Mouse (Mus musculus) heart, embryonic 14.5 days (tissue): ENCODE data around the gene Cacna1c. TPM values are rescaled to one million over a fixed set of nuclear protein-coding genes. Genes with fewer than 3 reads are reported as not detected.
A peak's percentile ranks its signal among the peaks of the same experiment; 100 is the strongest.

Experiments
- ATAC-seq: fragments of 200-750 bp; cut with Nextera tagmentation; 2 replicates; pipeline ENCODE4 v1.8.0; 2017; ENCODE audit warnings: low read depth, moderate TSS enrichment; ENCODE audit not compliant: insufficient number of reproducible peaks, insufficient read depth, low FRiP score
- H3K27ac ChIP-seq, 2 experiments: fragments of 200-500 bp in 1 of 2; fragments of 300-500 bp in 1 of 2; sonication (generic) in 1 of 2; replicated peaks in 1 of 2; 2 replicates each; pipeline ENCODE4 v1.5.1; 2012 to 2014; ENCODE audit warnings: low read depth in 2 of 2, low read length in 2 of 2, control low read depth in 1 of 2, mild to moderate bottlenecking in 1 of 2, mixed read lengths in 1 of 2; ENCODE audit not compliant: control insufficient read depth in 1 of 2, insufficient read depth in 1 of 2
- H3K27me3 ChIP-seq: fragments of 300-500 bp; sonication (generic); 2 replicates; pipeline ENCODE4 v1.6.1; 2014; ENCODE audit warnings: mild to moderate bottlenecking, low read length, control low read depth; ENCODE audit not compliant: control insufficient read depth, insufficient read depth
- H3K36me3 ChIP-seq: fragments of 300-500 bp; sonication (generic); 2 replicates; pipeline ENCODE4 v1.6.1; 2014; ENCODE audit warnings: mild to moderate bottlenecking, control low read depth, low read length, mixed read lengths; ENCODE audit not compliant: control insufficient read depth, insufficient read depth
- H3K4me1 ChIP-seq, 2 experiments: fragments of 200-500 bp in 1 of 2; fragments of 300-500 bp in 1 of 2; sonication (generic) in 1 of 2; 2 replicates each; pipeline ENCODE4 v1.6.1; 2012 to 2014; ENCODE audit warnings: low read length in 2 of 2, control low read depth in 1 of 2, mixed read lengths in 1 of 2; ENCODE audit not compliant: control insufficient read depth in 2 of 2, insufficient read depth in 2 of 2
- H3K4me2 ChIP-seq: fragments of 300-500 bp; sonication (generic); 2 replicates; pipeline ENCODE4 v1.6.1; 2014; ENCODE audit warnings: mild to moderate bottlenecking, low read length
- H3K4me3 ChIP-seq, 2 experiments: fragments of 200-500 bp in 1 of 2; fragments of 300-500 bp in 1 of 2; sonication (generic) in 1 of 2; 2 replicates each; pipeline ENCODE4 v1.5.1; 2012 to 2014; ENCODE audit warnings: low read length in 2 of 2, mild to moderate bottlenecking in 2 of 2, control low read depth in 1 of 2, low read depth in 1 of 2, moderate library complexity in 1 of 2; ENCODE audit not compliant: control insufficient read depth in 1 of 2, insufficient read depth in 1 of 2
- H3K9ac ChIP-seq: fragments of 300-500 bp; sonication (generic); 2 replicates; pipeline ENCODE4 v1.6.1; 2014; ENCODE audit warnings: mild to moderate bottlenecking, low read length
- H3K9me3 ChIP-seq: fragments of 300-500 bp; sonication (generic); 2 replicates; pipeline ENCODE4 v1.6.1; 2016; ENCODE audit warnings: low read length, control low read depth; ENCODE audit not compliant: control insufficient read depth
- WGBS: fragments of 180-500 bp; shearing (Covaris S2); extraction: QIAGEN DNeasy Blood & Tissue Kit; methylation state at CpG from one replicate; pipeline ENCODE4 v1.1.7; 2014; 5-methylcytosine and 5-hydroxymethylcytosine counted together
- polyA plus RNA-seq: library from polyadenylated mRNA; unstranded; fragments of >200 nt; fragmentation: Nextera tagmentation; extraction: Ambion mirVana; gene quantifications from 2 replicates; pipeline ENCODE4 v1.2.1, GENCODE M21; 2014

The Cacna1c gene
- polyA plus RNA-seq, 1 experiment from 2014 or later: 60.9 TPM

DNA sequence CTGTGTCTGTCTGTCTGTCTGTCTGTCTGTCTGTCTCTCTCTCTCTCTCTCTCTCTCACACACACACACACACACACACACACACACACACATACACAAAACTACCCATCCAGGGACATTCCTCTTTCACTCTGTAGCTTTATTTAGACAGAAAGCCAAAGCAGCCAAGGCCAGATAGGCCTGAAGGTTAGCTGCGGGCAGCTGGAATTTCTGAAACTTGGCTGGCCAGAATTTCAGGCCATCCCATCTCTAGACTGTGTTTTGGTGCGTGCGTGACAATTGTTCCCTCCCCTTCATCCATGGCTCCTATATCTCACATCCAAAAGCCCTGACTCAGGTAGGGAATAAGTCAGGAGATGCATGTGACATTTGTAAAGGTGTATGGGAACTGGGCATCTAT lies 125.9 kb downstream of the Cacna1c start:
- Histone ChIP-seq H3K27me3 (no peaks in the 10 kb centered on the region), H3K27ac (peak overlapping the region in 1 of 2 experiments; percentile 35; a peak in 1 of 4 replicates), H3K4me2 (peak overlapping the region; percentile 19; the same call in 1 of the 2 replicates), H3K9me3 (no peaks in the 10 kb centered on the region), H3K4me3 (no peak overlapping the region), H3K9ac (no peak overlapping the region), H3K36me3 (no peaks in the 10 kb centered on the region; the same call in 1 of the 2 replicates), H3K4me1 (peaks cover 41 to 79% of the 10 kb centered on the region in 2 experiments)
- 35% methylated on average over 3 of the region's 3 CpGs for WGBS
- ATAC-seq: no peak

DNA sequence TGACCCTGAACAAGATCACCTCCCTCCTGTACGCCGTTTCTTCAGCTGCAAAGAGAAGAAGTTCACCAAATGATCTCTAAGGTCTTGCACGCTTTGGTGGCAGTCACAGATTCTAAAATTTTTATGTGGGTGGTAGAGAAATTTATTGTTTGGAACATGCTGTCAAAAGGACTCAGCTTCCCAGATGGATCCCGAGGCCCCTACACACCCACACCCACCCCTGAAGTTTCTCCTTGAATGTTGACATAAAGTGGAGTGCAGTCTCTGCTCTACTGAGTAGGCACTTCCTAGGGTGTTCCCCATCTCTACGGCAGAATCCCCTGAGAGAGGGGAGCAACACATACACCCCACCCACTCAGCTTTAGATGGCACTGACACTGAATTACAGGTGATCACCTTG lies 127.1 kb downstream of the Cacna1c start:
- no peaks in the 10 kb centered on the region for H3K27me3 ChIP-seq
- H3K4me1 ChIP-seq: peaks cover 46 to 83% of the 10 kb centered on the region in 2 experiments
- H3K9ac ChIP-seq: no peak overlapping the region
- H3K4me2 ChIP-seq: no peak overlapping the region
- no peaks in the 10 kb centered on the region for H3K9me3 ChIP-seq
- H3K27ac ChIP-seq: no peak overlapping the region
- no peaks in the 10 kb centered on the region for H3K36me3 ChIP-seq
- WGBS: 82% methylated on average over 5 of the region's 5 CpGs
- H3K4me3 ChIP-seq: no peak overlapping the region
- ATAC-seq: no peak

DNA sequence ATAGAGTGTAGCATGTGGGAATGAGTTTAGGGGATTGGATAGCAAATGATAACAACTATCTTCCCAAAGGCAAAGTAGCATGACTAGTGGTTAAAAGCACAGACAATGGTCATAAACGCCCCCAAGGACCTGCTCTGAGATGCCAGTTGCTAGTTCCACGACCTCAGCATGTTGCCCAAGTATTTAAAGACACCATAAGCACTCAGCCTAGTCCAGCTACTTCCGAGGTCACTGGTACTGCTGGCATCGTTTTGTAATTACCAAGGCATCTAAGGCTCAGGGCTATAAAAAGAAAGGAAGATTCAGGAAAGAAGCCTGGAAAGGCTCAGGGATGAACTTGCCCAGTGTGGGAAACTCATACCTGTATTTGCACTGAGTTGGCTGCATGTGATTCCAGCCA lies 127.6 kb downstream of the Cacna1c start:
- Histone ChIP-seq H3K27me3 (no peaks in the 10 kb centered on the region), H3K4me3 (no peak overlapping the region), H3K4me2 (no peak overlapping the region), H3K4me1 (peaks cover 46 to 83% of the 10 kb centered on the region in 2 experiments), H3K9ac (no peak overlapping the region), H3K27ac (no peak overlapping the region), H3K36me3 (no peaks in the 10 kb centered on the region), H3K9me3 (no peaks in the 10 kb centered on the region)
- 49% methylated on average over 4 of the region's 4 CpGs for WGBS
- no peak for ATAC-seq

DNA sequence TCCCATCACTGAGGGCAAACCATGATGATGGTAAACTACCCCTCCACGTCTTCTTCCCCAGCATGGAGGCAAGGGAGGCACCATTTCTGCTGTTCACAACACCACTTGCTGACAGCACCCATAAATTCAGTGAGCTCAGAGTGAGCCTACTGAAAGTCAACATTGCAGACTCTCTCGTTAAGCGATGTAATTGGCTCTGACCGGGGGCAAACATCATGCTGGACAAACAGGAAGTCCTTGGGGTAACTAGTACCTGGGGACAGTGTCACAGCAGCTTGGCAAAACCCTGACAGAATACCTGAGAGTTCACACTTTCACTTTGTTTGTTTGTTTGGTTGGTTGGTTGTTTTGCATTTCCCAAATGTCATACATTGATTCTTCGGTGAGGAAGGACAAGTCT lies 131.3 kb downstream of the Cacna1c start:
- no peak for ATAC-seq
- WGBS: 71% methylated on average over 5 of the region's 5 CpGs
- Histone ChIP-seq H3K27ac (no peak overlapping the region), H3K4me3 (no peak overlapping the region), H3K4me2 (no peak overlapping the region), H3K27me3 (no peaks in the 10 kb centered on the region), H3K9me3 (no peaks in the 10 kb centered on the region), H3K9ac (no peak overlapping the region), H3K4me1 (peaks cover 43 to 71% of the 10 kb centered on the region in 2 experiments), H3K36me3 (no peaks in the 10 kb centered on the region)

DNA sequence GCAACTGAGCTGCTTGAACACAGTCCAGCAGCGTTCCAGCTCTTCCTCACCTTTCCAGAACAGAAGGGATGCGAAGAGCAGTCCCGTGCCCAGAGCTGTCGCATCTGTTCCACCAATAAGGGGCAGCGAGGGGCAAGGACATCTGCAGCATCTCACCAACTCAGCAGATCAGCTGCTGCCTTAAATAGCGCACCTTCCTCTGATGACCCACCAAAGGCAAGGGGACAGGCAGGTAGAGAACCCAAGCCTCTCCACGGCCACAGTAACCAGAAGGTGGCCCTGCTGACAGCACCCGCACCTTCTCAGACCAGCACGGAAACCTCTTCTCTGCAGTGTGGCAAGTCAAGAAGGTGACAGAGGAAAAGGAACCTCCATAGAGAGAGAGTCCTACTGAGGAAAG lies 131.8 kb downstream of the Cacna1c start:
- H3K4me1 ChIP-seq: peaks cover 47 to 70% of the 10 kb centered on the region in 2 experiments
- H3K36me3 ChIP-seq: no peaks in the 10 kb centered on the region
- ATAC-seq: no peak
- no peak overlapping the region for H3K4me2 ChIP-seq
- H3K9ac ChIP-seq: no peak overlapping the region
- no peaks in the 10 kb centered on the region for H3K27me3 ChIP-seq
- H3K4me3 ChIP-seq: no peak overlapping the region
- H3K27ac ChIP-seq: no peak overlapping the region
- WGBS: 54% methylated on average over 9 of the region's 9 CpGs
- no peaks in the 10 kb centered on the region for H3K9me3 ChIP-seq

DNA sequence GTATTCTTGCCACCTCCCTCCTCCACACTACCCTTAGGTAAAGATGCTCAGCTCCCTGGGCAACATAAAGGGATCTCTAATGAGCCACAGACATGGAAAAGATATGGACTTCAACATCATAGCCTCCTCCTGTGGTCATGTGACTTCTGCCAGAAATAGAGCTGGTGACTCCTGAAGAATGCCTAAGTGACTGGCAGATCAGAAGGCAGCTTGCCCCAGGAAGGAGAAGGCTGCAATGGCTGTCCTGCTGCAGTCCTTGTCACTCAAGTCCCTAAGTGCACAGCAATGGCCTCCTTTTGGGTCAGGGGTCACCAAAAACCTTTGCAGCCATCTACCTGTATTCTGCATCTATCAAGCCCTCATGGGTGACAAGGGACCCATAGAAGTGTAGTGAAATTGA lies 133.5 kb downstream of the Cacna1c start:
- no peak overlapping the region for H3K4me2 ChIP-seq
- no peak for ATAC-seq
- no peak overlapping the region for H3K9ac ChIP-seq
- no peak overlapping the region for H3K4me3 ChIP-seq
- no peaks in the 10 kb centered on the region for H3K9me3 ChIP-seq
- no peaks in the 10 kb centered on the region for H3K27me3 ChIP-seq
- no peaks in the 10 kb centered on the region for H3K36me3 ChIP-seq
- H3K4me1 ChIP-seq: peaks cover 54 to 74% of the 10 kb centered on the region in 2 experiments
- peak overlapping the region in 1 of 2 experiments; percentile 43; a peak in 1 of 4 replicates for H3K27ac ChIP-seq

DNA sequence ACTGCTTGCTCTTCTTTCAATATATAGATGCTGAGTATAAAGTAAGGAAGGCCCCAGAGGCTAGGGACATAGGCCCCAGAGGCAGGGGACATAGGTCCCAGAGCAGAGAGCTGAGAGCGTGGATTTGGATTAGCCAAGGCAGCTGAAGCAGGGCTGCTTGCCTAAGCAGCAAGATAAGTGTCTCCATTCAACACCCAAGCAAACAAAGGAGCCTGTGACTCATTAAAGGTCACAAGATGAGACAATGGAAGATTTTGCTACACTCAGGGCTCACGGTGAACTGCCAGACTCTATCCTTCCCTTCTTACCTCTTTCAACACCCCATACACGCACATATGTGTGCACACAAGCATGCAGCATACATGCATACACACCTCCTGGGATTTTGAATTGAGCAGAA lies 137.3 kb downstream of the Cacna1c start:
- H3K36me3 ChIP-seq: peaks cover 31% of the 10 kb centered on the region
- H3K27ac ChIP-seq: peak overlapping the region in 1 of 2 experiments; percentile 21; a peak in 2 of 4 replicates
- ATAC-seq: no peak
- no peaks in the 10 kb centered on the region for H3K27me3 ChIP-seq
- 0 out of 2 replicates have a peak overlapping the region, but pooled peaks have one; percentile 14 for H3K9ac ChIP-seq
- no peak overlapping the region for H3K4me3 ChIP-seq
- H3K9me3 ChIP-seq: no peaks in the 10 kb centered on the region
- H3K4me2 ChIP-seq: no peak overlapping the region
- 22% methylated on average over 3 of the region's 3 CpGs for WGBS
- H3K4me1 ChIP-seq: peaks cover 49 to 80% of the 10 kb centered on the region in 2 experiments

- no peak for ATAC-seq
- WGBS: 44% methylated on average over 8 of the region's 8 CpGs
These were observed 137.8 kb downstream of the Cacna1c start for GRCm38 (mm10) chr6:119058461-119058860.

More at GRCm38 (mm10) chr6:119058461-119058860, 137.8 kb downstream of the Cacna1c start:
- Histone ChIP-seq H3K27me3 (no peaks in the 10 kb centered on the region), H3K4me2 (no peak overlapping the region), H3K9ac (0 out of 2 replicates have a peak overlapping the region, but pooled peaks have one; percentile 14), H3K4me3 (no peak overlapping the region), H3K4me1 (peaks cover 46 to 75% of the 10 kb centered on the region in 2 experiments), H3K27ac (peak overlapping the region in 1 of 2 experiments; percentile 21; a peak in 2 of 4 replicates), H3K36me3 (peaks cover 35% of the 10 kb centered on the region), H3K9me3 (no peaks in the 10 kb centered on the region)
